Mouse (Mus musculus) ZHBTc4 (cell line): Measurements from ENCODE around the gene Rtp4.
A peak's percentile ranks its signal among the peaks of the same experiment; 100 is the strongest.

Experiments used
- DNase-seq: peaks from one replicate; pipeline ENCODE4 v3.0.0-alpha.2; 2011; ENCODE audit warnings: low read depth, low spot score

The Rtp4 gene

DNA sequence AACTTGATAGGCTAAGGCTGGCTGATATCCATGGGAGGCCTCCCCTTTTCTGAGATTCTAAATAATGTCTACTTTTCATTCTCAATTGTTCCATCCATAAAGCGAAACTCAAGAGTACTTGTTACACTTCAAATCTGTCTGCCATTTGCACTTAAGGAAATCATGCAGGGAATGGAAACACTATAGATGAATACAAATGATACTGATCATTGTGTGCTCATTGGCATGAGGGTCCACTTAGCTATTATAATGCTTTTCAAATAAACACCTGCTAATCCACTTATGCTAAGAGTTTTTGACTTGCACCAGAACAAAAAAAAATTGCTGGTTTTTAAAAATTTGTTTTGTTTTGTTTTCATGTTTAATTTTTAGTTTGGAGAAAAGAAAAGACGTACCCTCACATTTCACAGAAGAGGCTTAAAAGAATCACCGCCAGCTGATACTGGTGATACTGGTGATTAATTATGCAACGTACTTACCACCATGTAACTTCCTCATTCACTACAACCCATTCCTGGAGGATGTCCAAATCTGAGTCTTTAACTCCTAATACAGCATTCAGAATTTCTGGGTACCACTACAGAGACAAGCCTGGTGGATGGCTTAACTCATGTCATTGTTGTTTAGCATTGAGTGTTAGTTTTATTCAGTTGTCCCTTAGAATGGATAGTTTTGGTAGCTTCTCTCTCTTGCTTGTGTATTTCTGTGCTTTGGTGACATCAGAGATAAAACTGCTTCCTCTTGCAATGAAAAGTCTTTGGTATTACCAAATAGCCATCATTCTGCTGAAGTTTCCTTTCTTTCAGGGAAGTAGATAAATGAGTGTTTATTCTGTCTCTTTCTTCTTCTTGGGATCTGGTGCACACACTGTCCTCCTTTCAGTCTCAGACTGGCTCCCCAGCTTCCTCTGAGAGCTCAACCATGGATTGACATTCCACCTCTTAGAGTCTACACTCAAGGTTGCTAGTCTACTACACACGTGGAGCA lies 71.3 kb downstream of the Rtp4 start:
- no peak for DNase-seq

DNA sequence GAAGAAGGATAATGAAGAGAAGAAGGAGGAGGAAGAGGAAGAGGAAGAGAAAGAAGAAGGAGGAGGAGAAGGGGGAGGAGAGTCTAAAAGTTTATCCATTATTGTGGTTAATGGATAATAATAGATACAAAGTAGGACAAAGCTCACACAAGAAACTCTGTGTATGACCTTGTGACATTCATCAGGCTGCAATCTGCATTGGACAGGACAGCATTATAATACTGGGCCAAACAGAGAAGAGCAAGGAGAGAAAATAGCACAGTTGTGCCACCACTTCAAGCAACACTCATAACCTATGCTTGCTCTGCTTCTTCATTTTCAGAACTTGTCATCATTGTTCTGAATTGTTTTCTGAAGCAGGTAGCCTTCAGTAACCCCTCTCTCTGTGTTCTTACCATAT lies 72.4 kb downstream of the Rtp4 start:
- no peak for DNase-seq

DNA sequence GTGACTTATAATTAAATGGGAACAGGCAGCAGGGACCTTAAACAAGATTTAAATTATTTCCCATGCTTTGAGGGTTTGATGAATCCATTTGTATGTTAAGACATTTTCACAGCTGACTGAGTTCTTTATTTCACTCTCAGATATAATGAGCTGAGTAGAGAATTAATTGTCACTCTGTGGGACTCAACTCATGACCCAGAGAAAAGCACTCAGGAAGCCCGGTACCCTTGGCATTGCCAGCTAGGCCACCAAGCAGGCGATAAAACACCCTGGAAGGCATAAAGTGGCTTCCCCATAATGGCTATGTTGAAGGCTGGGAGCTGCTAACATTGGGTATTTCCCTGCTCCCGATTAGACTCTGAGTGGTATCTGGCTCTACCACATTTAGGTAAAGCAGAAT lies 76.6 kb downstream of the Rtp4 start:
- no peak for DNase-seq

DNA sequence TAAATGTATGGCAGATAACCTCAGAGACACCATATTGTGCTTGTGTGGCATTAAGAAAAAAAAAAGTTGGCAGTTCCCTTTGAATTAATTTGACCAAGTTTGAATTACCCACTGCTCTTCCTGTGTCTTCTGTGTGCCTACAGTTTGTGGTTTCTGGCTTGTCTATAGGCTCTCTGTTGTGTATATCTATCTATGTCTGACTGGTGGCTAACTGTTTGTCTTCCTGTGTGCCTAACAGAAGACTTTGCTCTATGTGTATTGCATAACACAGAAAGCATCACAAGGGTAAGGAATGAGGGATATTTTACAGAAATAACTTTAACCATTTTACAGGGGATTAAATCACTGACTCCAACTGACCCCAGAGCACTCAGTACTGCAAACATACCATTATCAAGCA lies 77.9 kb downstream of the Rtp4 start:
- no peak for DNase-seq

DNA sequence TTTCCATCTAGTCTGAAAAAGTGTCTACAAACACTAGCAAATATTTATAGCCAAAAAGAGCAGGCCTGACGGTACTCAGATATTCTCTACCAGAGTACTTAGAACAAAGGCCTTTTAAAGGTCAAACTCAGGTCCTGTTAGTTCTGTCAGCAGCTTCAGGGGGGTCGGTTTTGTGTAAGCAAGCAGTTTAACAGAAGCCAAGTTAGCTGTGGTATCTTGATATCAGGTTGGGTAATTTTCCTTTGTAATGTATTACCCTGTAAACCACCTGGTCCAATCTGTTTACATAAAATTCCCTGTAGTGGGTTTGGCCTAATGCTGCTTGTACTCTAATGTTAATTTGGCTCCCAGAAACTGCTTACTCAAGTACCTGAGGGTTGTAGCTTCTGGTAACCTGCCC lies 86.1 kb downstream of the Rtp4 start:
- DNase-seq, result no peak

DNA sequence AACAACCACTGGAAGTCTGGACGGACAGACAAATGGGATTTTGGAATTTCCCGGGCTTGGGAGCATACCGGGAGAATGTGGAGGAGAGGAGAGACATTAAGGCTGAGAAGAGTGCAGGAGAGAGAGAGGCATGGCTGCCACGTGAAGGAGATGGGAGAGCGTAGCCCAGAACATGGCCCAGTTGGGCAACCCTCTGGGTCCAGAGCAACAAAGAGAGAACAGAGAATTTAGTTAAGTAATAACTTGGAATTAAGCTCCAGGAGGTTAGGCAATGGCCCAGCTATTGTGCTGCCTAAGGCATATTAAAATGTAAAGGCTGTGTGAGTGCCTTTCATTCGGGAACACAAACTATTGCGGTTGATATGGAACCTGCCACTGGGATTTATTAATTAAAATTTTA lies 86.6 kb downstream of the Rtp4 start:
- no peak for DNase-seq

DNA sequence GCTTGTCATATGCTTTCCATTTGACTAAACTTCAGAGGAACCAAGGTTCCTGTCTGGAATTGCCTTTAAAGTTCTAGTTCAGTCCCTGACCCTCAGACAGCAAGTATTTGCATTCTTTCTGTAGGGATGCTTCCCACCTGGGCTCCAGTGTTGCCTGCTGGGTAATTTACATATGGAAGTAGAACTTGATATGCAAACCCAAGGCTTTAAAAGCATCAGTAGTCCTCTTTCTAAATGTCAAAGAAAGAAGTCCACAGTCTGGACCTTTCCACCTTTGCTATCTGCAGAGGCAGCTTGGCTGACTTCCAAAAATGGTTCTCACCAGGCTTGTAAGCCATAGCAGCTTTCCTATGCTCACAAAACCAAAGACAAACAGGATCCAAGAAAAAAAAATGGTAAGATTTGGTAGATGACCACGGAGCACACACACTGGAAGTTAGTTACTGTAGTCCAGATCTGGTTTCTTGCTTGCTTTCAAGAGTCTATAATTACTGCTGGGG lies 87.9 kb downstream of the Rtp4 start:
- peak; percentile 47 for DNase-seq

DNA sequence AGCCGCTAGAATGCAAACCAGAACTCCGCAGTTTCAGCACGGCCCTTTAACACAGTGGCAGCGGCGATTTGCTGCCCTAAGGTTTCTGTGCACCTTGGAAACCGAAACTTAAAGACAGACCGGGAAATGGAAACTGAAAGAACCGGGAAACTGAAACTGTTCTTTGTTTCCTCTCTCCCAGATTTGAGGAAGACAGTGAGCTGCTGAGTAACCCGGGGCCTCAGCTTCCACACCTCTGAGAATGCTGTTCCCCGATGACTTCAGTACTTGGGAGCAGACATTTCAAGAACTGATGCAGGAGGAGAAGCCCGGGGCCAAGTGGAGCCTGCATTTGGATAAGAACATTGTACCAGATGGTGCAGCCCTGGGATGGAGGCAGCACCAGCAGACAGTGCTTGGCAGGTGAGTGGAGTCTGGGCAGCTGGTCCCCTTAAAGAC lies 89.7 kb downstream of the Rtp4 start:
- peak; percentile 33 for DNase-seq

DNA sequence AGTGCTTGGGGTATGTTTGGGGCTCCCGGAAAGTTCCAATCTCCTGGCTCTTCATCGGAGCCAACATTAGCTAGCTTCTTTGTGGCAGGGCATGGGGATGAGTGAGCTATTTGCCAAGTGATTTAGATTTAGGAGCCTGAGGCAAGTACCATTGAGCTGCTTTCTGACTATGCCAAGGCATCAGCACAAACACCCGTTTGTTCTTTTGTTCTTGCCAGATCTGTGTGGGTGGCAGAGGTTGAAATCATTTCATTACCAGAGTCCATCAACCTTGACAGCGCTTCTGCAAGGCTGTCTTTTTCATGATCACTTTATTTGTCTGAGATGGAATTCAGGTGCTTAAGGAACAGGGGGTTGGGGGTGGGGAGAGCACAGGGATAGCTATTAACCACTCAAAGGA lies 104.1 kb downstream of the Rtp4 start:
- DNase-seq, result no peak

DNA sequence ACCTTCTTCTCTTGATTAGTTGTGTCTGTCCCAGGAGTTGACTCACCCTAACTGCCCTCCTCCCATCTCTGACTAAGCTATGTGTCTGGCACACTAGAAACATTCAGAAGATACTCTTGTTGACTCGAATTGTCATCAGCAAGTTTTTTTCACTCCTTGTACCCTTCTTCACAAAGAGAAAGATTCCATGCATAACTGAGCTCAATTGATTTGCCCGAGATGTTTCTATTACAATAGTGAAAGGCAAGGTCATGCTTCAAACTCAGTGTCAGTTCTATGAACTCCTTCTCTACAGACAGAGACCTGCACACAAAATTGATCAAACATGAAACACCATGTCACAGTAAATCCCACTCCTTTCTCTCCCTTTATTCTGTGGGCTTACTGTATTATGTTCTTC lies 111.4 kb downstream of the Rtp4 start:
- no peak for DNase-seq

DNA sequence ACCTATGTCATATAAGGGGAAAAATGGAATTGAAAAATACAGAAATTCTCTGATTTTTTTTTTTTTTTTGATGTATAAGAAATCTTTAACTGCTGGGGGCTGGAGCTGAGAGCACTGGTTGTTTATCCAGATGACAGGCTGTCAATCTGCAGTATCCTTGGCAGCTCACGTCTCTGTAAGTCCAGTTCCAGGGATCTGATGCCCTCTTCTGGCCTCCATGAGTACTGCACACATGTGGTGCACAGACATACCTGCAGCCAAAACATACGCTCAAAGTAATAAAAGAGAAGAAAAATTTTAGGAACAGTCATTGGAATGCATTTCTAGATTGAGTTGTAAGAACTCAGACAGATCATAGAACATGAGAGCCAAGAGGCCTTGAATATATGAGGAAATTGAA lies 112.6 kb downstream of the Rtp4 start:
- peak; percentile 74 for DNase-seq

DNA sequence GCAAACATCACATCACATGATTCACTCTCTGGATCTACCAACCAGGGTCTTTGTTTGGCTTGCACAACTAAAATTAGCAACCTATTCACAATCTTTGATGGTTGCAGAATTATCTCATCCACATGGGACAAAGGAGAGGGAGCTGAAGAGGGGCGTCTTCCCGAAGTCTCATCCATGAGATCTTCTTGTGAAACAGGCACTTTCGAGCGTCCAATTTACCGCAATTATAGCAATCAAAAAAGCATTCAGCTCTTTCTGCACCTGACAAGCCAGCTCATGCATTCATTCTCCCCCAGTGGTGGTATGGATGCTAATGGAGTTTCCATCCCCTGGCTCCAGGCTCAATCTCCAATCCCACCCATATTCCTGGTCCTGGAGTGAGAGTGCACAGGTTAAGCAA lies 132.9 kb downstream of the Rtp4 start:
- no peak for DNase-seq

DNA sequence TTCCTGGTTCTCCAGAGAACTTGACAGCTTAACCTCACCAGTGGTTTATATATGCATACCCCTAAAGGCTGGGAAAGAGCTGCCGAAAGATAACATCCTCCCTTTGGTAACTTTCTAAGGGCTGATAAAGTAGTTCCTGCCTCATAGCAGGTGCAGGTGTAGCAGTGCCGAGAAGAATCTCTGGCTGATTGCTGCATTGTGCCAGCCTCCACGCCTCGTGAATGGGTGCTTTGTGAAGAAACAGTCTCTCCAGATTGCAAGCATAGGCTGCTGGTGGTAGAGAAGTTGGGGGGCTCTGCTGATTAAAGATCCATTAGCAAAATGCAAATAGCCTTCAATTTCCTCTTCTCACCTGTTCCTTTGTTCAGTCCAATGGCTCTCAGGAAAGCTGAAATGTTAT lies 133.4 kb downstream of the Rtp4 start:
- no peak for DNase-seq

DNA sequence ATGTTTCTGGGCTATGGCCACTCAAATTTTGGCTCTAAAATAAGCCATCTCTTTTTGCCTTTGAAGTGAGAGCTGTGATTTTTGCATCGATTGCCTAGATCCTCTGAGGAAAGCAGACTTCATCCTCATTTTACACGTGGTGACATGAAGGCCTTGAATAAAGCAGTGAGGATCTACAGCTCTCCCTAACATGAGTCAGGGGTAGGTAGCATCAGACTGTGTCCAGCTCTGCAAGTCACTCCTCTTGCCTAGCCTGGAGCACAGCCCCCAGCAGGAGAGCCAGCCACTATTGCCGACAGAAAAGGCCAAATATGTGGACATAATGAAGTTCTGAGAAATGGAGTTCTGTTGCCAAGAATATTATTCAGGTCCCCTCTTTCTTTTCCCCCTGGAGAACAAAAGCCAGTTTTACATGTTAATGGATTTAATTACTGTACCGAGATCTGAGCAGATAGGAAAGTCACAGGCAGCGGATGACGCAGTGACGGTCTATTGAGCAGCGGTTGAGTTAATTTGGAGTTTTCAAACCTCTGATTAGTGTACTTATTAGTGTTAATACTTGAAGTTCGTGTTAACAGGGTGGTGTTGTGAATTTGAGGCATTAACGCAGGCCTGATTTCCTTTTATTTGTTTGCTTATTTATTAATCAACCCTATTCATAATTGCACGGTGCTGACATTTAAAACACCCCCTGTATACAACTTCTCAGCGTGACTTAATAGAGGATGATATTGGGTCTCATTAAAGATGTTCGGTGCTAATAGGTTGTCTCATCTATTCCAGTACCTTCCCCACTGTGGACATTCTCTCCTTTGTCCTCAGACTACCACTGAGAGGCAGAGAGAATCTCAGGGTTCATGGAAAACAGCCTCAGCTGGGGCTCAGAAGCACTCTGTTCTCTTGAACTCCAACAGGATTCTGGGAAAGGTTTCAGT lies 139.8 kb downstream of the Rtp4 start:
- DNase-seq, result no peak
